Mouse (Mus musculus): Measurements from ENCODE around the gene Ndufaf7. TPM values are rescaled to one million over a fixed set of nuclear protein-coding genes. Genes with fewer than 3 reads are reported as not detected.

The Ndufaf7 gene
- total RNA-seq, 2 experiments from 2014 or later, result 39.4 to 46.8 TPM

DNA sequence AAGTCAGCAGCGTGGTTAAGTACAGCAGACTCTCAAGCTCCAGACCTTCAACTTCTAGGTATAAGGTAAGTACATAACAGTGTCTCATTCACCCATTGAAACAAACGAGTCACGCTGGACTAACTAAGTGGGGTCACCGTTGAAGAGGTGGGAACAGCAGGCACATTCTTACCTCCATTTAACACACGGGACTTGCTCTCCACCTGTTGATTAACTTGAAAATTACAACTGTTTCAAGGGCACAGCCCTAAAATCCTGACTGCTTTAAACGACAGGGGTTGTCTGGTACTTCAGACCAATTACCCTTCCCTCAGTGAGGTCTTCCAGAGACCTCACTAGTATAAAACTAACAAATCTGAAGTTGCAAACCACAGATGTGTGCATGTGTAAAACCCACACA is 22.5 kb downstream of the Ndufaf7 start:
- DNase-seq (ENCODE audit: low spot score in 2 of 2), result no peak

DNA sequence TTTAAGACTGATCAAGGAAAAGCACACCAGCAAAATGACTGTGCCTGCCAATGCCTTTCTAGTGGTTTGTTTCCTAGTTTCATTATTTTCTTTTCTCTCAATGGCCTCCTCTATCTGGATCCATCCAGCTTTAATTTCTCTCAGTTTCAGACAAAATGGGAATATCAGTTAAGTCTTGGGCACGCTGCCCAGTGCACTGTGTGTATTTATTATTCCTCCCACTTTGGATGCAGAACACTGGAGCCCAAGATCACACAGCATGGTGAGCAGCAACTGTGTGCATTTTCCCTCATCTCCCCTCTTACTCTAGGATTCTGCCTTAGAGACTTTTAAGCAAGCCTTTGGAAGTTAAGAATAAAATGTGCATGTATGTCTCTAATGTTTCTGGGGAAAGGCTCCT is 27.5 kb downstream of the Ndufaf7 start:
- no peak for DNase-seq (ENCODE audit: low spot score in 2 of 2)

DNA sequence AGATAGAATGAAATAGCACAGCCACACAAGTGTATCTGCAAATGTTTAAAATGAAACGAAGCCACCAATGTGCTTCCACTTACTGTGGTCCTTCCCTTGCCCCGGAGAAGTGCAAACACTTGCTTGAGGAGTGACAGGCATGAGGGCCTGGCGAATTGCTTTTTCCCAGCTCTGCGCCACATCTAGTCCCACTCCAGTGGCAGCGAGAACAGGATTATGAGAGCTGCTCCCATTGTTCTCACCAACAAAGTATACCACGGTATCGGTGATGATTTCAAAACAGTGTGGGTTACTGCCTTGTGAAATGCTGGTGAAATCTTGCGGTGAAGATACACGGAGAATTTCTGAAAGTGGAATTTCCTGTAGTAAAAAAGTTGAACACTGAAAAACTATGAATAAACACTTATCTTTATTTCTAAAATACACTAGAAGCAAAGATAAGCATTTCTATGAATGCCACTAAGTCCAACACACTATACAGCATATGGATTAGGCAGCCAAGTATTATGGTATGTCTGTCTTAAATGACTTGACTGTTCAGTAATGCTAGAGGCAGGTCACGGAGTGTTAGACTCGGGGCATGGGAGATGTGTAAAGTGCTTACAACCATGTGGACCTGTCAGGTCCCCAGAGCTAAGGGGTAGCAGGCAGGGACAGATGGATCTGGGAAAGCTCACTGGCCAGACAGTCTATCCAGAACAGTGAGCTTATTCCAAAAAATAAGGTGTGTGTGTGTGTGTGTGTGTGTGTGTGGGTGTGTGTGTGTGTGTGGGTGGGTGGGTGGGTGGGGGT is 29.4 kb downstream of the Ndufaf7 start:
- DNase-seq (ENCODE audit: low spot score in 2 of 2), result no peak

DNA sequence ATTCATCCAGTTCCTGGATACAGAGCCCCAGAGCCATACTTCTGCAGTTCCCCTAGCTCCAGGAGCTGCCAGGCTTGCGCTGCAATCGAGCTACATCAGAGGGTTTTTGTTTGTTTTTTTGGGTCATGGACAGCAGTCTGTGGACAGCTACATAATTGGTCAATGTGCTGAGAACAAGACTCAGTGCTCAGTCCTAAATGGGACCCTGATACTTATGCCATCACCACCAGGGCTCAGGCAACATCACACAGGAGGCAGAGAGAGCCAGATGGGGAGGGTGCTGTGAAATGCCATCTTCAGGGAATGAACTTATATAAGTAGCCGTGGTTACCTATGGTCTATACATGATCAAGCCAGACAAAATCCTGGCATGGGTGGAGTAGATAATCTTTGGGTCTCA is 31.6 kb downstream of the Ndufaf7 start:
- DNase-seq (ENCODE audit: low spot score in 2 of 2), result no peak

DNA sequence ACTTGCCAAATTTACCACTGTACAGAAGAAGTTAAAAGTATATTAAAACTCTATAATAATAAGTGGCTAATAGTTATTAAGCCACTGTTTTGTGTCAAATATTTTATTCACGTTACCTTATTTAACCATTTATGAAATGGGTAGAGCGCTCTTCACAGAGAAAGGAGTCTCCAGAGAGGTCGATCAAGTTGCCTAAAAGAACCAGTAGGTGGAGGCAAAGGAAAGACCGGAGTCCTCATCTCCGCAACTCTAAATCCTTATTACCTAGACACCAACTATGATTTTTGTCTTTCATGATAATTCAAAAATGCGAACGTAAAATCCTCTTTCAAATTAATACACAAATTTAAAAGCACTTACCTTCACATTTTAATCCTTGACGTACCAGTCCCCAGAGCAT is 46.2 kb downstream of the Ndufaf7 start:
- DNase-seq (ENCODE audit: low spot score in 2 of 2), result no peak

DNA sequence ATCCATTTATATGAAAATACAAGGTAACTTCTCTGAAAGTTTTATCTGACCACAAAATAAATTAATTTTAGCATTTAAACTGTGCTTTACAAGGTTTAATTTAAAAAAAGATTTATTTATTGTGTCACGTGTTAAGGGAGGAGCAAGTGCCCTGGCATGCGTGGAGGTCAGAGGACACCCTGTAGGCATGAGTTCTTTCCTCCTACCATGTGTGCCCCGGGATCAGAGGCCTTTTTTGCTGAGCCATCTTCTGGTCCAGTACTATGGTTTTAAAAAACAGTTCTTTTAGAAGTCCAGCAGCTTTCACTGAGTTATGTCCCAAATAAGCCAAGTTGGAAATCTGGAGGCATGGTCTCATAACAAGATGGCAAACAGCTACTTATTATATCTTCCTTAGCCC is 46.8 kb downstream of the Ndufaf7 start:
- DNase-seq (ENCODE audit: low spot score in 2 of 2), result no peak

DNA sequence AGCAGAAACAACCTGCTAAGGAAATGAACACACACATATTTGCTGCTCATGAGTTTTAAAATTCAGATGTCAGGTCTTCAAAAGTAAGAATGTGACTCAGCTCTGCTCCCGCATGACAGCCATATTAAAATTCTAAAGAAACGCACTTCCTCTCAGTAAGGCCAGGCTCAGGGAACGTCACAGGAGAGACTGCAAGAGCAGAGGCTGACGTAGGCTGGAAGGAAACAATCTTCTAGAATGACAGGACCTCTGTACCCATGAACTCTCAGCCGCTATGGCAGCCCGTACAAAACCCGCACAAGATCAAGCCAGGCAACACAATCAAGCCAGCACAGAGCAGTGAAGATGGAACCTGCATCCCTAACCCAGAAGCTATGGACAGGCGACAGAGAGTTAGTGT is 52.1 kb downstream of the Ndufaf7 start:
- no peak for DNase-seq (ENCODE audit: low spot score in 2 of 2)

DNA sequence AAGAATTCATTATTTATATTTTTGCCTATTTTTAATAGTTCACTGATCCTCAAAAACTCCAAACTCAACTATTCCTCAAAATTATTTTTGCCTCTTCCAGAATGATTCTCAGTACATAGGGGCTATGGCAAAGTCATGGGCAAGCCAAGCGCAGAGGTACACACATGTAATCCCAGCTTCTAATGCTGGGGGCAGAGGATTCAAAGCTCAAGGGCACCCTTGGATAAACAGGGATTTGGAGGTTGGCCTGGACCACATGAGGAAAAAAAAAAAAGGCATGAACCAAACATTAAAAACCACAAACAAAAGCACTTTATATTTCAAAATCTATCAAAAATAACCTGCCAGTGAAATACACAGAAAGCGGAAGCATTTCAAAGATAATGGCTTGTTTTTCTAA is 54.6 kb downstream of the Ndufaf7 start:
- no peak for DNase-seq (ENCODE audit: low spot score in 2 of 2)

DNA sequence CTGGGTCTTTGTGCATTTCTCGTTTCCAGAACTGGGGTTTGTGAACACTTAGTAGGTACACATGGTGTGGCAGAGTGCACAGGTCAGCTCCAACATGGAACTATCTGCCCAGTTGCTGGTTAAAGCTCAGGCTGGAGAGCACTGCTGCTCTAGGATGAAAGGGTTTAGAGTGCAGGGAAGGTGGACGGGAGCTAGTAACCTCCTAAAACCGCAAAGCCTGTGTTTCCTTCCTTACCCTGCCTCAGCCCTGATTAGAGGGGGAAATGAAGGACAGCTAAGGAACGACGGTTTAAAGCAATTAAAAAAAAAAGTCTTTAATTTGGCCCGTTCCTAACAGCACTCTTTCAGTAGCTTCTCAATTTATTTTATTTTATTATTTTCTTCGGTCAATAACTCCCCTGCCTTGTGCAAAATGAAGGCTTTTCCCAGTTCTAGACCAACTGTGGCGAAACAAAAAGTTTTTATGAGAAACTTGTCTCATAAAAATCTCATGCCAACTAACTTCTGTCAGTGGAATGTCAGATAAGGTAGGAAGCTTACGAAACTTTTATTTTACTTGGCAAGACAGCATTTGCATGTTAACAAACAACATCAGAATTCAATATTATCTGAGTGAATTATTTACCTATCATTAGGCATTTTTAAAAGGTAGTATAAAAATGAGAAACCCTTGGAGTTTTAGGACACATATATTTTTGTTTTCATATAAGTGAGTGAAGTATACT is 55.5 kb downstream of the Ndufaf7 start:
- DNase-seq (ENCODE audit: low spot score in 2 of 2), result no peak

DNA sequence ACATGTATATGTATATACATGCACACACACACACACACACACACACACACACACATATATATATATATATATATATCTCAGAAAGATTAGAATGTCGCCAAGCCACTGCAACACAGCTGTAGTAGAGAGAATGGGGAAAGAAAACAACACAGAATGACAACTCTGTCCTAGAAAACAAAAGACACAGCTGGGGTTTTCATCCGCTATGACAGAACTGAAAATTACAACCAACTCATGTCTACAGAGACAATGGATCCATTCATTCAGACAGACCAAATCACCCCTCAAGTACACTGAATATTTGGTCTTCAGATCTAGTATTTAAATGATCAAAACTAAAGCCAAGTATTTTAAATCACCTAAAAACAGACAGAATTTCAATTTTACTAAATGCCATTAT is 56.7 kb downstream of the Ndufaf7 start:
- no peak for DNase-seq (ENCODE audit: low spot score in 2 of 2)

DNA sequence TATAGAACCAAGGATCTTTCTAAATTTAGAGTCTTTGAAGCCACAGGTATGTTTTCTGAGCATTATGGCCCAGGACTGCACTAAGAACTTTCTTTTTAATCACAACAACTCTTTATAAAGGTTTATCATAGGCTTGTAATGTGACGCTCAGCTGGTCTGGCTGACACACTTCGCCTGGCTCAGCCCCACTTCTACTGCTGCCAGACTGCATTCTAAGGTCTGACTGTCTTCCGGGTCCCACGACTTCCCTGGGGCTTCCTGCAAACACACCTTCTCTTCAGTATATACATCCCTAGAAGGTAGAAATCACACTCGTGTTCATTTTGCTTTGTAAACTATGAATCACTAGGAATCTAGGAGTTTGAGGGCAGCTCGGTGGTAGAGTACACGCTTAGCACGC is 57.4 kb downstream of the Ndufaf7 start:
- DNase-seq (ENCODE audit: low spot score in 2 of 2), result no peak

DNA sequence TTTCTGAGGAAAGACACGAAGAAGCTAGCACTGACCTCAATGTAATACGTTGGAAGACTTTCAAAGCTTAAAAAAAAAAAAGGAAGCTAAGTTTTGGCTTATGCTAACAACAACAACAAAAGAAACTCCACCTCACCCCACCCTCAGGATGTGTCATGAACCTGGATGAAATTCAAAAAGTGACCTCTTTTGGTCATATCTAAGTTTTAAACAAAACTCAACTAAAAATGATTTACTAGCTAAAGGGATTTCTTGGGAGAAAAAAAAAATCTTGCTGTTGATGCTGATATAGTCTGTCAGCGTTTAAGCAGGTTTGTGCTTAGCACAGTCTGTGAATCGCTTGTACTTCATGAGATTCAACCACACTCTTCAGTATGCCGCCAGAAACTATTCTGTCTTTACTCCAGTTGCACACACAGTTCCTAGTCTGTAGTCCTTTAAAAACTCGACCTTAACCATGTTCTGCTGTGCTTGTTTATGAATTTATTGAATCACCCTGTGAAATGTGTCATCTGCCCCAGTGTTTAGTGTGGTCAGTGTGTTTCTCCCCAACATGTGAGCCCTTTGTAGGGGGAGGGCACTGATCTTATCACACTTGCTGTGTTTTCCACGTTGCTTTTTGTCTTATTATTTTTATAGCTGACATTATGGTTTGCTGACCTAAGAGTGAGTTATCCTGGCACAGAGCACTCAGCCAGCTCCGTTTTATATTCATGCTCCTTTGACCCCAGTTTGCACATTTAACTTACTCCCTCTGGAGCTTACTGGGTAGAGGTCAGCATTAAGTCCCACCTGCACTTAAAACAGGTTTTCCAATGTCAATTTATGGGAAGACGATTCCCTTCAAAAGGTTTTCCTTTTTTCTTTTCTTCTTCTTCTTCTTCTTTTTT is 58.2 kb downstream of the Ndufaf7 start:
- DNase-seq (ENCODE audit: low spot score in 2 of 2), result no peak

Other genes starting within 250 kb of the Ndufaf7 start
- 10 to 100 TPM; 32.3 to 33.2 TPM for gene Strn, start 199.9 kb upstream of the Ndufaf7 start, total RNA-seq (2021)
- gene Heatr5b, start 101.8 kb upstream of the Ndufaf7 start, total RNA-seq (2021), result 10 to 100 TPM; 21.4 to 25.3 TPM
- 10 to 100 TPM; 24.8 to 26.2 TPM for gene Gpatch11, start 101.6 kb upstream of the Ndufaf7 start, total RNA-seq (2021)
- gene Eif2ak2, start 54.6 kb upstream of the Ndufaf7 start, total RNA-seq (2021), result 10 to 100 TPM; 40.2 to 43.8 TPM
- gene Sult6b1, start 30.1 kb upstream of the Ndufaf7 start, total RNA-seq (2021), result under 1 TPM in 1 of 2 experiments, not detected in 1; 0.39 TPM
- gene Cebpzos, start 20.6 kb upstream of the Ndufaf7 start, total RNA-seq (2021), result 10 to 100 TPM; 44.9 to 45.2 TPM
- 10 to 100 TPM; 41.7 to 52.6 TPM for gene Cebpz, start 70 bp upstream of the Ndufaf7 start, total RNA-seq (2021)
- gene Prkd3, start 83.7 kb downstream of the Ndufaf7 start, total RNA-seq (2021), result 10 to 100 TPM; 48.7 to 49.5 TPM
- gene Qpct, start 114.8 kb downstream of the Ndufaf7 start, total RNA-seq (2021), result 10 to 100 TPM; 10.5 to 20.1 TPM